Mouse (Mus musculus): ENCODE data around the gene Tmem233.
A peak's percentile ranks its signal among the peaks of the same experiment; 100 is the strongest.

Tmem233 gene

DNA sequence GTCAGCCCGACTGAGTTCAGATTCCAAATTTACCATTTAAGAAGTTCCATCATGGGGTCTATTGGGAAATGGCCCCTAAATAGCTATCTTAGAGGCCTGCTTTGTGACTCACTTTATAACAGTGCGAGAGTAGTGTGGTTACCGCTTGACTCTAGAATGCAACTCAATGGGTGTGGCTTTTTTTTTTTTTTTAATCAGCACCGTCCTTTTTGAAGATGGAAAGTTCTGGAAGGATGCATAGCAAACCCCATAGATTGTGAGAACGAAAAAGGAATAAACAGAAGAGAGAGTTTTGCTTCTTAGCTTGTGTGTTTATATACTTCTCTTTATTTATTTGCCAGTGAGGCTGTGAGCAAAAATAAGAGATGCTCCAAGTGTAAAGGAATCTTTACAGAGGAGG lies 56.9 kb downstream of the Tmem233 start:
- DNase-seq = no peak

DNA sequence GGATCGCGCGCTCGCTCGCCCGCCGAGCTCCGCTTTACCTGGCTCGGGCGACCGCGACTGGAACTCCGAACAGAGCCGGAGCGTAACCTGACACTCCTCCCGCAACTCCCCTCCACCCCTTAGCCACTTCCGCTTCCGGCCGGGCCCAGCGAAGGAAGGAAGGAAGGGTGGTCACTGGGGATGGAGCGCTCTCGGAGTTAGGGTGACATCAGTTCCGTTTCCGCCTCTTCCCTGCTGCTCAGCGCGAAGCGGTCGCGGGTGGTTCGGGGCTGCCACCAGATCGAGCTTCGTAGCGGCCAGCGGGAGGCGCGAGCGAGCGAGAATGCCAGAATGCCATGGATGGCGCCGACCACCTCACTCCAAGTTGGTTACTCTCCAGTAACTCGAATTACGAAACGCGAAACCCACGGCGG lies 58.7 kb downstream of the Tmem233 start, which contains the start of gene Prkab1:
Gene Prkab1, minus strand, starts transcription at position 182 of the 413 bp plus-strand sequence.
- DNase-seq = peak; percentile 92

DNA sequence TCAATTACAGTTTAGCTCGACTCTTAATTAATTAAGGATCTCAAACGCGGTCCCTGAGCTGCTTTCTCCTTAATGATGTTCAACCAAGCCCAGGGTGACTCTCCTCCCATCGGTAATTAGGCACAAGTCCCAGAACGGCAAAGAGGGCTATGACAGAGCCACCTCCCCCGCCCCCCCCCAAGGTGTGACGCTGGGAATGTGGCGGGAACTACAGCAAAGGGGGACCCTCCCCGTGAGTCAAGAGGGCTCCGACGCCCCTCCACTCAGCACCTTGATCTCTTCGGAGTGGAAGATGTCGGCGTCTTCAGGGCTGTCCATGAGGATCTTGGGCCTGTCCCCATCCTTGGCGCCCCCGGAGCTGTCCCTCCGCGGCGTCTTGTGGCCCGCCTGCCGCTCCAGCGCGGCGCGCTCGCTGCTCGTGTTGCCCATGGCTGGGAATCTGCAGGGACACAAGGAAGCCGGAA lies 59.2 kb downstream of the Tmem233 start:
- DNase-seq = no peak

DNA sequence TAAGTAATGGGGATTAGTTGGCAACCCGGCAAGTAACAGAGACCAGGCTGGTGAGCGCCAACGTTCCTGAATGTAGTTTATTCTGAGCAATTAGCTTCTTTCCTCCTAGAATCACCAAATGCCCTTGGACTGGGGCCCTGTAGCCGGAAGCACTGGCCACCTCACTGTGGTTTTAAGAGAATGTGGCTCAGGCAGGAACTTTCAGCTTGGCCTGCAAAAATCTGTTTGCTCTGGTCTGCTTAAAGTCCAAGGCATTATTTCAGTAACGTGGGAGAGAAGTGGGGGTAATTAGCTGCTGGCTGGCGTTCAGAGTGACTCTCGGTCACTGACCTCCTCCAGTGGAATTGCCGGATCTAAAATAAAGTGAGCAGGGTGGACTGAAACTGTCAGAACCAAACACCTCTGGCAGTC lies 59.8 kb downstream of the Tmem233 start:
- no peak for DNase-seq

DNA sequence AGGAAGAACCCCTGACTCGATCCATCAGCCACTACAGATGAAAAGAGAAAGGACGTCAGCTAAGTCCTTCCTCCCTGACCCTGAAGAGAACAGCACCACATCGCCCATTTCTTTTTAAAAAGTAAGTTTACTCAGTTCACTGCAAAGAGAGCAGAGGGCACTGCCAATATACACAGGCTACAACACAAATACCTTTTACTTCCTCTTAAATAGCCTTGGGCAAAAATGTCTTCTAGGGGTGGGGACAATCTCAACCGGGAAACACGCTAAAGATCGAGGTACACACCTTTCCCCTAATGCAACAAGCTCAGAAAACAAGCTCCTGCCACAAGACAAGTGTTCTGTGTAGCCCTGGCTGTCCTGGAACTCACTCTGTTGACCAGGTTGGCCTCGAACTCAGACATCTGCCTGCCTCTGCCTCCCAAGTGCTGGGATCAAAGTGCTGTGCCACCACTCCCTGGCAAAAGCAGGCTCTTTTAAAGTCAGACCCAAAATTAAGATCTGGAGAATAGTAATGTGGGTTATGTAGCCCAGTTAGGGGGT lies 60.3 kb downstream of the Tmem233 start:
- DNase-seq = no peak

DNA sequence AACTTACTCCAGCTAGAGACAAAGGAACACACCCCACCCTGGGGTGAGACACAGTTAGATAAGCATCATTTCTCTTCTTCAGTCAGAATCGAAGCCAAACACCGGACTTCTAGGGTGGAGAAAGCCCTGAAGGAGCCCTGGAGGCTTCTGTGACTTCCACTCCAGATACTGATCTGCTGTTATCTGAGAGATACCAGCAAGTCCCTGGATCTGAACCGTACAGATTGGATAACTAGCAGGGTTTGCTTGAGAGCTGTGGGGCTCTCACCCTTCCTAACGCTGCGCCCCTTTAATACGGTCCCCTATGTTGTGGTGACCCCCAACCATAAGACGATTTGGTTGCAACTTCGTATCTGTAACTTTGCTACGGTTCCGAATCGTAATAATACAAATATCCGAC lies 60.9 kb downstream of the Tmem233 start:
- DNase-seq = no peak

DNA sequence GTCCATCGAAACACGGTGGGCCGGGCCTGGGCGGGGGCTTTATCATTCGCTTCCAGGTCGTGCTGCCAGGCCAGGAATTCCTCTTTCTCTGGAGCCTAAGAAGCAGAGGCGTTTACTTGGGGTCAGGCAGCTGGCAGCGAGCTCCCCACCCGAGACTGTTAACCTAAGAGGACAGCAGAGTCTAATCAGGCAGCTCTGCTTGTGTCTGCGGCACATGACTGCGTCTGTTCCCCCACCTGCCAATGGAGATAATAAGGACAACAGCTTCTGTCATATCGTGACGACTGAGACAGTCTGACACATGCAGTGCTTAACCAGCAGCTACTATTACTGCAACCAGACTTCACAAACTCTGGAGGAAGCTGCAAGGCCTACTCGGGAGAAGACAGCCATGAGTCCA lies 61.5 kb downstream of the Tmem233 start:
- DNase-seq = no peak

DNA sequence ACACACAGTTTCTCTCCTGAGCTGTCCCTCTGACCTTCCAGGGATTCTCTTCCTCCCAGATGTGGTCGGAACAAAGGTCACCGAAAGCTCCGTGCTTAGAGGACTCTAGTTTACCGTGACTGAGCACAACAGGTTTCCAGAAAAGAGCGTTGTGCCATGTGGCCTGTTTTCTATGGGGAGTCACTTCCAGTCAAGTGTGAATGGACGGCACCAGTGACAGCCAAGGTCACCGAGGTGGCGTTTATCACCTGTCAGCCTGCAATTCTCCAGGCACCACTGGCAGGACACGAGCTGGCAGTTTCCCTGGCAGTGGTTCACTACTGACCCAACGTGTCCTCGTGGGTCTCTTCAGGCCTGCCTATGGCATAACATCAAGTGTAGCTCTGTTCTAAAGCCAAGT lies 63.7 kb downstream of the Tmem233 start:
- DNase-seq = no peak

DNA sequence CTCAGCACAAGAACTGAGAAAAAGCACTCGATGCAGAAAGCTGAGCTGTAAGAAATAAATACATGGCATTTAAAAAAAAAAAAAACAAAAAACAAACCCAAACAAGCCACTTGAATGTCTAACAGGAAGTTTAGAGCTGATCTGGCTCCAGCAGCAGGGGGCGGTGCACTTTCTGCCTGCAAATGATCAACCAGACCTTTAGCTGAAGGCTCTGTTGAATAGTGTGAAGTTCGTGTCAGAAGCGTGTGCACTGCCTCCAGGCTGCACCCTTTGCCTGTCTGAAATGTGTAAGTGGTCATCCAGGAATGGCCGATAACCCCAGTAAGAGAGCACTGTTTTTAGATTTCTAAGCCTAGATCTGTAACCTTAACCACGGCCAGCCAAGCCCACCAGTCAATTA lies 64.3 kb downstream of the Tmem233 start:
- DNase-seq = no peak

DNA sequence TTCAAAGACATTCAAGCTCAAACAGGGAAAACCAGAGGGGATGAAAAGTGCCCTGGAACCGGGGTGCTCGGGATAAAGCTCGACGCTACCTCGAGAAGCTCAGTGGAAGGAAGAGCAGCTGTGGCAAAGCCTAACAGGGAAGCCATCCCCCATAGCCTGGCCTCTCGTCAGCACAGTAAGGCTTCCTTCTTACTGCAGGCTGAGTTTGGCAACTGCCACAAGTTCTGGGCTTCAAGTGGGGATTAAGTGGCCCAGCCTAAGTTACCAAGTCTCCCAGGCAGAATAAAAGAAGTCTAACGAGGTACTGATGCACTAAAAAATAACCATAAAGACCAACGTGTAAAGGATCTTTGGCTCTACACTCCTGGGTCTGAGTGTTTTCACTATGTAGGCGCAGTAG lies 64.8 kb downstream of the Tmem233 start:
- DNase-seq = no peak

DNA sequence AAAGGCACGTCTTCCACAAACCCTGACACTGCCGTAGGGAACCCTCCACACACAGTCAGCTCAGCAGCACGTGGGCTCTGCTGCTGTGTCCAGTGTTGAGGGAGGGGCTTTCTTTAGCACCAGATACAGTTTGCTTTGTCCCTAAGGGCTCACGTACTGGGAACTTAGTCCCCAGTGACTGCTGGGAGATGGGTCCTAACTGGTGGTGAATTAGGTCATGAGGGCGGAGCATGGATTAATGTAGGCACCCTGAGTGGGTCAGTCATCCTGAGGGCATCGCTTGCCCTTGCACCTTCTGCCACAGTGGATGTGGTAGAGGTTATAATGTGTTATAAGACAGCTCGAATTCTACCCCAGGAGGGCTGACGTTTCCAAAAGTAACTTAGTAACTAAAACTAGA lies 65.7 kb downstream of the Tmem233 start:
- DNase-seq = no peak

DNA sequence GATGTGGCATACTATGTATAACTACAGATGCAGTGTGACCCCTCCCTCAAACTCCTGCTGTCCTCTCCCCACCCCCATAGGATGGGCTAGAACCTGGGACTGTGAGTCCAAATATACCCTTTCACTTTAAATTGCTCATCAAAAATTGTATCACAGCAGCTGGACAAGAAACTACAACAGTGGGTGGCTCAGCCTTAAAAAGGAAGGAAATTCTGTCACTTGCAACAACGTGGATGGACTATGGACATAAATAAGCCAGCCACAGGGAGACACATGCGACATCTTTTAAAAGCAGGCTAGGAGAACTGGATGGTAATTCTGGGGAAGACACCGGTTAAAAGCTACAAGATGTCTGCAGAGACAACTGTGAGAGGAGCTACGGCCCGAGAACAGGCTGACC lies 66.5 kb downstream of the Tmem233 start:
- DNase-seq = no peak

DNA sequence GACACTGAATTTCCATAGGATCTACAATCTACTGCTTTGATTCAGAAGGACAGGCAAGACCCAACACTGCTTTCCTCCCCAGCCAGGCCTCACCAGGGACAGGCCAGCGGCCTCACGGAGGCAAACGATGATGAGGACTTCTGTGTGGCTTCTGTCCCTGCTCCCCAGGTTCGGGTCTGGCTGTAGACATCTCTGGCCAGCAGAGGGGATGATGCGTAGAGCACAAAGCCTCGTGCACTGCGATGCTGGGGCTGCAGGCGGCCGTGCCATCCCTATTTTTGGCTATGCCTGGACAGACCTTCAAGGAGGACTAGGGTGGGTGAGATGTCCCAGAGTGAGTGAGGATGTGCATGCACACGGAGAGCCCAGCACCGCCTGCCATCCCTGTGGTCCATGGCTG lies 68.8 kb downstream of the Tmem233 start:
- no peak for DNase-seq

DNA sequence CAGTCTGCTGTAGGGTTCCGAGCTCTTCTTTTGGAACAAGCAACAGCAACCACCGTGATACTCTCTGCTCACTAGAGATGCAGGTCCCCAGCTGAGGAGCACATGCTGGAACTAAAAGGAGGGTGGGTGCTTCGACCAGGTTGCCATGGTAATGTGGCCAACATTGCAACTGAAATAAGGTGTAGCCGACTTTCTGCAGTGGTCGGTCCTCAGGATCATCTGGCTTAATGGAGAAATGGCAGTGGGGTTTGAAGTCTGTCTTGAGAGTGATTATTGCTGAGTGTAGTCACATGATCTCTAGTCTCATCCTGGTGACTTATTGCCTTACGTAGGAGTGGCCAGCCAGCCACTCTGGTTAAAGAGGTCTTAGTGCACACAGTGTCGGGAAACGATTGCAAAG lies 69.2 kb downstream of the Tmem233 start:
- DNase-seq = no peak

DNA sequence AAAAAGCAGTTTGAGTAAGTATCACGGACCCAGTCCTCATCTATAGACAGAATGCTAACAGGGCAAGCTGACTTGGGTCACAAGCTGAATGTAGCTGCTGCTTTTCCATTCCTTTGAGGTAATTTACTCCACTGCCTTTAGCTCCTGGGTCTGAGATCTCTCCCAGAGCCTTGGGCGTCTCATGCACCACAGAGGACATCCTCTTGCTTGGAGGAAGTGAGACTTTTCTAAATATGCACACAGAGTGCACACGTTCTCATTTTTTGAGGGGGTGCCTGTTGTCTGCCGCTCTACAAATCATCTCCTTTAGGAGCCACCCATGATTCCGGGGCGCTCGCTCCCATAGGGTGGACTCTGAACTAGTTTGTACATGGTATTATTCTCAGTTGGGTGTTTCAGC lies 70.5 kb downstream of the Tmem233 start:
- DNase-seq = no peak

DNA sequence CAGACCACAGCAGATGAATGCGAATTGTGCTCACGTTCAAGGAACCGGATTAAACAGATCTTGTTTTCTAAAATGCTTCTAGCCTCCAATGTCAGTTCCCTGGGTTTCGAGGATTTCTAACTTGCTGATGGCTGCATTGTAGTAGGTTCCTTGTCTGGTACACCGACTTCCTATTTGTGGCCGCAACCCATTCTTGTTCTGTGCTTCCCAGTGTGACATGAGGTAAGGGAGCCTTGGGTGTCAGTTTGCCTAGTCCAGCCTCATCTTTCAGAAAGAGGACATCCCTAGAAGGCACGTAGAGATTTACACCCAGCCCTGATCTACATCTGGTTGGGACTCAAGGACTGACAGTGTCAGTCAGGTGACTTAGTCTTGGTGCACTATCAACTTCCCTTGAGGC lies 71.3 kb downstream of the Tmem233 start:
- DNase-seq = no peak

DNA sequence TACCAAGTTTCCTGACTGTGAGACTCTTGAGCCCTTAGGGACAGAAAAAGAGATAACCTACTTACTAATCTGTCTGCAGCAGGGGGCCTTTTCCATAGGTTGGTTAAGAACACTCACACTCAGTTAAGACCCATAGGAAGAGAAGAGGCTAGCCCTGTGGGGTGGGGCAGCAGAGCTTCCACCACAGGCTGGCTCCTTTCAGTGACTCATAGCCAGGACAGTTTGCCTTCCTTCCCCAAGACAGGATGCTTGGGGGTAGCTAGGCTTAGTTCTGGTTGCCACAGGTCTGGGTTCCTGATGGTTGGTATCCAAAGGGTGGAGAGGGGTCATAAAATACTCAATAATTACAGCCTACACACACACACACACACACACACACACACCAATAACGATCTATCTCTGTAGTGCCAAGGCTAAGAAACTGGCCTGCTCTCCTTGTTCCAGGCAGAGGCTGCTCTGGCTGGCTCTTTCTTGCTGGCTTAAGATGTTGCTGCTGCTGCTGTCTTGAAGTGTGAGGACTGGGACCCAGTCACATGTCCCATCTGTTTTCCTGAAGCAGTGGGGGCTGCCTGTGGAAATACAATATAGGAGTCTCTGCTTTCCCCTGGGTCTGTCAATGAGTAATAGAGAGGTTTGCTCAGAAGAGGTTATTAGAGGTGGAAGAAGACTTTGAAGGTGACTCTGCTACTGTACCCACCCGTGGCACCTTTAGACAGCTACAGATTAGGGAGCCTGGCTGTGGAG lies 73.0 kb downstream of the Tmem233 start:
- no peak for DNase-seq

DNA sequence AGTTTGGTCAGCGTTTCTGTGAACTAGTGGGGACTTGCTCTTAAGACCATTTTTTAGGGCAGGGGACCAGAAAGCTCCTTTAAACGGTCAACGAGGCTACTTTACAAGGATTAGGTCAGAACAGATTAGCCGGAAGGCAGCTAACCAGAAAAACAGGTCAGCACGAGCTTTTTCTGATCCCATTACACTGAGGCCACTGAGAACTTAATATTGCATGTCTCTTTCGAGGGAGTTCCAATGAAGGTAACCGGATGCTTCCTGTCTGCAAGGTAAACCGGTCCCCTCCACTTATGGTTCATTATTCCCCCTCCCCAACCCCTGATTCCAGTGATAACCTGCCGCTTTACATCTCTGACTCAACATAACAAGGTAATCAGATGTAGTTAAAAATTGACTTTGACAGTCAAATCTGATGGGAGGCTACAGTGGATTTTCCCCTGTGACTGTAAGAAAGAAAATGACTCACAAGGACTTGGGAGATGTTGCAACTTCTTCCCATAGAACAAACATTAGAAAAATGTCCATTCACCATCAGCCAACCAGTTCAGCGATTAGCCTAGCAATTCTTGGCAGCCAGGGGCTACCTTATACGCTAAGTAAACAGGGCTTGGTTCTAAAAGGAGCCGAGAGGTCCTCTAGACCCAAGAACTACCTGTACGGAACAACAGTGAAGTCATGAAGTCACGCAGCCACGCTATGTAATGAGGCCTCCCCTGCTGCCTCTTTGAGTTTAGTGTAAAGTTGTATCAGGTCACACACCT lies 73.8 kb downstream of the Tmem233 start:
- no peak for DNase-seq

DNA sequence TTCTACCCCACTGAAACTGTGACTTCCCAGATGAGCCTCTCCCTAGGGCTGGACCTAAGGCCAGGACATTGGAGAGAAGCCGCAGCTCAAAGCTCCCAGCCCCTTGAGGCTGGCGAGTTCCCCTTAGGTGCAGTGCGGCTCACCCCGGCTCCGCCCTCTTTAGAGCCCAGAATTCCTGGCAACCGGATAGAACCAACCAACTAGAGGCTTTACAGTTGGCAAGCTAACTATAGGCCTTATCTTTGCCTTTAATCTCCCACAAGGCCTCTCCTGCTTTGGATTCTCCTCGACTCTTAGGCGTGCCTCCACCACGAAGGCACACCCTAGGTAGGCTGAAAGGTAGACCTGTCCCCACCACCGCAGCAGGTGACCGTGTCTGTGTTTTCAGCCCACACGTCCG lies 75.3 kb downstream of the Tmem233 start:
- no peak for DNase-seq

DNA sequence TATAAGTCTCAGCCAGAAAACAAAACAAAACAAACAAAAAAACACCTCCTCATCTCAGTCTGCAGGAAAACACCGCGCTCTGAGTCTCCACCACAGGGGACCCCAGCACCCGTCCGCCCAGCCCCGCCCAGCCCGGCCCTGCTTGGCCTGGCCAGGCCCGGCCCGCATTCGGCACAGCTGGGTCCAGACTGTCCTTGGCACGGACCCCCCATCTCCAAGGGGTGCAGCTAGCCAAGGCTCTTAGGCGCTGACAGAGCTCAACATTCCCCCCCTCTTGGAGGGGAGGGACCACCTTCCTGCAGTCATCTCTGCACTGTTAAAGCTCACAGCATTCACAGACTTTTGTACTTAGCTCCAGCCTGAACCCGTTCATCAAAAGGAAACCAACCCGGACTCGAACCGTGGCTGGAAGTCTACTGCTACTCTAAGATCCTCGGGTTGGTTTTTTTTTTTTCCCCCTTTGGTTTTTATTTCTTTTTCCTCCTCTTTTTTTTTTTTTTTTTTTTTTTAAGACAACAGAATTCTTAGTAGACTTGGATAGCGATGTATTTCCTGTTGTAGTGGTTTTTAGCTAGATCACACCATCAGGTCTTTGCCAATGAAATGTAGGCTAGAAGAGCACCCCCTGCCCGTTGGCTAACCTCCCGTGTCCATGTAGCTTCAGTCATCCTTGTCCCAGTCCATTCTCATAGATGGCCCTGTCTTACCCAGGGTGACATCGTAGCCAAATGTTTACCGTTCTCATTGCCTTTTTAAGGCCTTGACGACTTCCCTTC lies 76.5 kb downstream of the Tmem233 start:
- no peak for DNase-seq

DNA sequence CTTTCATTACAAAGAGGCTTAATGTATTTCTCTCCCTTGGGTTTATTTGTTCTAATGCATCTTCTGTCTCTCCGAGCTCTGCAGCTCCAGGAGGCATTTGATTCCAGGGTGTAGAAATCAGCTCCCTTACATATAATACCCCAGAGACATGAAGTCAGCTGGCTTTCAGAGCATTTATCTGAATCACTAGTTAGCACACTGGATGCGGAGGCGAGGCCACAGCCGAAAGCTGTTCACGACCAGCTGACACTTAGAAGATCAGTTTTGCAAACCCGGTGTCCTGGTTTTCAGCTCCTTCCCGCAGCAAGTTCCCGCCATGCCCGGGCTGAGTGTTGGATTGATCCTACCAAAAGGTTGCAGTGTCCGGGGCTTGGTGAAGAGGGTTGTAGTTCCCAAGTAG lies 78.8 kb downstream of the Tmem233 start:
- no peak for DNase-seq

DNA sequence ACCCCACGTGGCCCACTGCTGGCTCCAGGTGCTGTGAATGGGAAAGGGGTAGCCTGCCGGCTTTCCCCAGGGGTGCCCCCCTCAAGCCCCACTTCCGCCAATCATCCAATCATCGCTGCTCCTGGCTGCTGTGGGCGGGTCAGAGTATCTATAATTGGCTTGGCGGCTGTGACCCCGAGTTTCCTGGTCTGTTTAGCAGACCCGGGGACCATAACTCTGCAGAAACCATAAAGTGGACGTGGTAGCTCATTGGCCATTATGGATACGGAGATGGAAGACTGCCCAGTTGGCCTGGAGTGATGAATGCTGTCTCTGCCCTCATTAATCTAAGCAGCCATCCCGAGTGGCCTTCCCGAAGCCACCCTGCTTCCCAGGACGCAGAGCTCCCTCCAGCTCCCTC lies 79.2 kb downstream of the Tmem233 start:
- no peak for DNase-seq

DNA sequence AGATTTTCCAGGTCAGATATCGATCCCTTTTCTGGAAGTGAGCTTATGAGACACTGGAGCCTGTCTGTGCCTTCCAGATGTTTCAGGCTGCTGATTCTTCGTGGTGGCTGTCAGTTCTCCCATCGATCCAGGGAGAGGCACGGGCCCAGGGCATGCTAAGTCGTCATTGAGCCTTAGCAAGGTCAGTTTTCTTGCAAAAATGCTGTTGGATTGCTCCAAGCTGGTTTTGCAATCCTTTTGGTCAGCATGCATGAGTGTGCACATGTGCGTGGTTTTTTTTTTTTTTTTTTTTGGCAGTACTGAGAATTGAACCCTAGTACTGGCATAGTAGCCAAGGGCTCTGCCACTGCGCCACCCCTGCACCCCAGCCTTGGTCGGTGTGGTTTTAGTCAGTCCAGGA lies 79.9 kb downstream of the Tmem233 start:
- no peak for DNase-seq
